Mouse (Mus musculus) heart, adult 2 months (tissue): Measurements from ENCODE around the gene Ildr1.

ENCODE experiments used
- CTCF ChIP-seq: fragments of 200-600 bp; IDR thresholded peaks from 2 replicates; pipeline ENCODE4 v1.8.1; 2022; ENCODE audit warnings: antibody characterized with exemption, mild to moderate bottlenecking, moderate library complexity
- EP300 ChIP-seq: fragments of 200-500 bp; IDR thresholded peaks from 2 replicates; pipeline ENCODE4 v1.6.1; 2011; ENCODE audit warnings: low read depth, low read length, control low read depth; ENCODE audit not compliant: insufficient read depth
- POLR2A ChIP-seq: fragments of 200-500 bp; IDR thresholded peaks from 2 replicates; pipeline ENCODE4 v1.6.1; 2011; ENCODE audit warnings: mild to moderate bottlenecking, low read depth, low read length, control low read depth; ENCODE audit not compliant: insufficient read depth

DNA sequence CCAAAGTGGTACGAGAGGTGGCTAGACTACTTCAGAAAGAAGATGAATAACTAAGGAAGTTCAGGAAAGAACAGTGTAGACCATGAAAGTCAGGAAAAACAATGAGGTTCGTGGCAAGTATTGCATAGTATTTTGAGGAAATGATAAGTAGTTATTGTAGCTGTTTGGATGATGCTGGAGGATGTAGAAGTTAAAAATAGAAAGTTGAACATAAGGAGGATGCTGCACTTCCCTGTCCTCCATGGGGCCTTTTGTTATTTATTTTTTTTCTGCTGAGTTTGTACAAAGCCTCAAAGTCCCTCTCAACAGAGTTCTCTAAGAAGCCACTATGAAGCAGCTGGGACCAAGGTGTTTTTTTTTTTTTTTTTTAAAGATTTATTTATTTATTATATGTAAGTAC is 54.0 kb downstream of the Ildr1 start:
- no peak for TF ChIP-seq EP300
- no peak for TF ChIP-seq POLR2A
- TF ChIP-seq CTCF: no peak
